Mouse (Mus musculus): ENCODE results near the gene Drg1.
A peak's percentile ranks its signal among the peaks of the same experiment; 100 is the strongest.
"Not testable (repeated sequence)": the region's sequence is repeated elsewhere in the genome, so short reads cannot be mapped to it uniquely, and the experiment has no call there.

Gene Drg1

DNA sequence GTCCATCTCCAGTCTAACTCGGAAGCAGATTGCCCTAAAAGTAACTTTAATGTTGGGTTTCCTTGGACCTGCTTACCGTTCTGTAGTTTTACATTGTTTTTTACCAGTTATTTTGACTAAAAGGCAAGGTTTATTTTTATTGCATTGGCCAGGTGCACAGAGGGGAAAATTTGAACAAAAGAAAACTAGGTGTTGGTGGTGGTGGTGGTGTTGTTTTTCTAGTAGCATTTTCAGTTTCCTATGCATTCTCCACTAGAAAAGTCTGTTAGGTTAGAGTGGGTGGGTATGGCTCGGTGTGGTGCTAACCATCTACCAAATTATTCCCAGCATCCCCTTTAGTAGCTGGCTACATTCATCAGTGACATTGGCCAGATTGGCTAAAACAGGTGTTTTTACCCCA is 59.4 kb downstream of the Drg1 start:
- DNase-seq, result peak; percentile 57

DNA sequence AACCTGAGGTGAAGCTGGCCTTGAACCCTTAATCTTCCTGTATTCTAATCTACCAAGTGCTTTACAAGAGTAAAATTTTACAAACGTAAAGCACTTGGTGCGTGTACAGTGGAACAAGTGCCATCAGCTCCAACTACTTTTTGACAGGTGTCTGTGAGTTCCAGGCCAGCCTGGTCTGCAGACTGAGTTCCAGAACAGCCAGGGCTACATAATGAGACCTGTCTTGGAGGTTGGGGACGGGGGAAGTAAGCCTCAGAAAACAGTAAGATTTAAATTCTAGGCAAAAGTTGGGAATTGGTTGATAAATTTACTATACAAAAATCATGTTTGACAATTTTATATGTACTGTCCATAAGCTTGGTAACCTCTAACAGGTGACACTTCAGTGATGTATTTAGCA is 61.0 kb downstream of the Drg1 start:
- DNase-seq, result peak; percentile 63

DNA sequence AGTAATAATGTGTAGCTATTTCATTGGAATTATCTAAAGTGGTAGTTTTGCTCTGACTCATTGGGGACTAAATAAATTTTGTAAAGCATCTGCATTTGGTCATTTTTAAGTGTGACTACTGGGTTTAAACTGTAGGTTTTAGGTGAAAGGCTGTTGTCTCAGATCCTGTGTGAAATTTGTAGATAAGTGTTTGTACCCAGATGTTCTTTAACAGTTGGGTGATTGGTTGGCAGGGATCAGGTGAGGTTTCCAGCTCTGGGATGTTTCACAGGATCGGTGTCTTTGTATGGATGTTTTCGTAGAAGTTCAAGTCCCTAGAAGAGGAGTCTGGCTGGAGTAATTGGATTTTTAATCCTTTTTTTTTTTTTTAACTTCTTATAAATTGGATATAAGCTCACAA is 62.4 kb downstream of the Drg1 start:
- peak; percentile 14 for DNase-seq

DNA sequence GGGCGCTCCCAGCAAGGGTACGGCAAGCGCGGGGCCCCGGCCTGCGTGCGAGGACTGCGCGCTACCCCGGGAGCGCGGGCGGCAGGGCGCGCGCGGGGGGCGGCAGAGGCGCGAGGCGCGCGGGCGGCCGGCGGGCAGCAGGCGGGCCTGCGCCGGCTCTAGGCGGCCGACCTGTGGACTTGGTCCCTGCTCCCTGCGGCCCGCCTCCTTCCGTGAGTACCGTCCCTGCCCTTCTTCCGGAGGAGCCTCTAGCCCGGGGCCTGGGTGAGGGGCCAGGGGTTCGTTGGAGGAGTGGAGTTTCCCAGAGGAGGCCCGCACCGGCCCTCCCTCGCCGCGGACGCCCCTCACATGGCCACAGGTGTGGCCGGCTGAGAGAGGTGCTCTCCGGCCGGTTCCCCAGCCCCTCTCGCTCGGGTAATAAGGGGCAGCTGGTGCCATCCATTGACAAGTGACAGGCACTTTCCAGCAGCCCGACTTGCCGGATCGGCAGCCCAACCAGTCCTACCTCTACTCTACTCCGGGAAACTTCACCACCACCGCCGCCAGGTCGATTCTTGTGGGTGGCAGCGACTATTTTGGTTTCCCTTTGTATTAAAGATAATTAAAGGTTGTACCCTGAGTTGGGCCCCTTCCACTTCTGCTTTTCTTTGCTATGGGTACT is 63.3 kb downstream of the Drg1 start:
- peak; percentile 97 for DNase-seq

DNA sequence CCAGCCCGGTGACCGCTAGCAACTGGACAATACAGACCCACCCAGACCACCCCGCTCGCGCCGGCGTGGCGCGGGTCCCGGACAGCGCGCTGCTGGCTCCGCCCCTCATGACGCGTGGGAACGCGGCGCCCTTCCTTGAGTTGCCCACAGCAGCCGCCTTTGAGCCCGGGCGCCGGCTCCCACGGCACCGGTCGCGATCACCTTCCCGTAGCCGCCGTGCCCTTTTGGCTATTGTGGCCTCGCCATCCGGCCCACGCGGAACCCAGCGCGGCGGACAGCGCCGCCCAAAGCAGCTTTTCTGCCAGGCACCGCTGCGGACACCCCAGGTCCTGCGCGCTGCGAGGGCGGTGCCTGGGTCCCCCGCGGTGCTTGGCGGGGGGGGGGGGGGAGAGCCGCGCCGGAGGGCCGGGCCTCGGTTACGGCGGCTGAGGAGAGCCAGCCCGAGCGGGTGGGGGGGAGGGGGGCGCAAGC is 63.9 kb downstream of the Drg1 start, which contains the start of gene Eif4enif1:
Gene Eif4enif1 (plus strand): TSS at position 162 of the 471 bp plus-strand sequence.
- DNase-seq, result peak; percentile 99

DNA sequence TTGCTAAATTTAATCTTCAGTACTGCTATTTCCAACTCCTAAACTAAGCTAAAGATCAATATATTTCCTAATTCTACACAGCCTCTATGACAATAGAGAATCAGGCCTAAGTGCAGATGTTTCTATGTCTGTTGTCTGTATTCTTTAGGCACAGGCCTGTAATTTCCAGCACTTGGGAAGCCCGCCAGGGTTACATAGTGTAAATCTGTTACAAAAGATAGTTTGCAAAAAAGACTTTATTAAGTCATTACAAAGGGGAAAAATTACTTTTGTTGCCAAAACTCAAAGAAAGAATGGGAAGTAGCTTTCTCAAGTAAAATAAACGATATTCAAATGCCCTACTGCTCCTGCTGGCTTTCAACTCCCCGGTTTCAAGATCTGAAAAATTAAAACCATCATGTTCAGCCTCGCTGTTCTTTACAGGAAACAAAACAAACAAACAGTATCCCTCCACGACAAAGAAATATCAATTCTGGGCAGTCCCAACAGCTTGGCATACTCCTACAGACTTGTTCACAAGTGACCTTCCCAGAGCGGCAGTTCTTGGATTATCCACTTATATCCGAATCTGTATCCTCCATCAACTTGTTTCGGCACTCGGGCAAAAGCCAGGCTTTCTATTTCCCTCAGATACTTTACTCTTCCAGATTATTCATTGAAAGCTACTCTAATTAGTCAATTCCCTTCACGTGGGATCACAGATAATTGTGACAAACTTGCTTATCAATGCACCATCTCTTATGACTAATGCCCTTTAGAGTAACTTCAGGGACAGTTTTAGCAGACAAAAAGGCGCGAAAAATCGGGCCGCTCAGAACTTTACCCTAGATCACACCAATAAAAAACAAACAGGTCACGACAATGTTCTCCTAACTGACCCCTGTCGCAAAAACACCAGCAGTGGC is 64.6 kb downstream of the Drg1 start:
- DNase-seq, result peak; percentile 83

DNA sequence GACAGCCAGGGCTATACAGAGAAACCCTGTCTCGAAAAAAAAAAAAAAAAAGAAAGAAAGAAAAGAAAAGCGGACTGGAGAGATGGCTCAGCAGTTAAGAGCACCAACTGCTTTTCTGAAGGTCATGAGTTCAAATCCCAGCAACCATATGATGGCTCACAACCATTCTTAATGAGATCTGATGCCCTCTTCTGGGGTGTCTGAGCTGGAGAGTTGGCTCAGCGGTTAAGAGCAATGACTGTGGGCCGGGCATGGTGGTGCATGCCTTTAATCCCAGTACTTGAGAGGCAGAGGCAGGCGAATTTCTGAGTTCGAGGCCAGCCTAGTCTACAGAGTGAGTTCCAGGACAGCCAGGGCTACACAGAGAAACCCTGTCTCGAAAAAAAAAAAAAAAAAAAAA is 65.6 kb downstream of the Drg1 start:
- peak; percentile 80 for DNase-seq

DNA sequence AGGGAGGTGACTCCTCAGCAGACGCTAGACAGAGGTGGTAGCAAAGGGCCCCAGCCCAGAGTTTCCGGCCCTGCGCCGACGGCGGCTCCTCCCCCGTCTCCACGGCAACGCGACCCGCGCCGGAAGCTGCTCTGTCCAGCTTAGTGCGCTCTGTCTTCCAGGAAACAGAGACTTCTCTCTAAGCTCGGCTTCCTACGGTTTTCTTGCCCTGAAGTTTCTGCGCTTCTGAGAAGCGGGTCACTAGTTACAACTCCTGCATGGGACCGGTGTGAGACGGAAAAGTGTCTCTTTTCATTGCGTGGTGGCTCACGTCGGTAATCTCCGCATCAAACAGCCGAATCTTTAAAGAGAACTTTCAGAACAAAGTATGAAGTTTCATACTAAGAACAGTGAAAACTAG is 72.9 kb downstream of the Drg1 start, which contains the start of gene Sfi1:
Gene Sfi1 (minus strand): TSS at position 101 of the 400 bp plus-strand sequence.
- no peak for DNase-seq

DNA sequence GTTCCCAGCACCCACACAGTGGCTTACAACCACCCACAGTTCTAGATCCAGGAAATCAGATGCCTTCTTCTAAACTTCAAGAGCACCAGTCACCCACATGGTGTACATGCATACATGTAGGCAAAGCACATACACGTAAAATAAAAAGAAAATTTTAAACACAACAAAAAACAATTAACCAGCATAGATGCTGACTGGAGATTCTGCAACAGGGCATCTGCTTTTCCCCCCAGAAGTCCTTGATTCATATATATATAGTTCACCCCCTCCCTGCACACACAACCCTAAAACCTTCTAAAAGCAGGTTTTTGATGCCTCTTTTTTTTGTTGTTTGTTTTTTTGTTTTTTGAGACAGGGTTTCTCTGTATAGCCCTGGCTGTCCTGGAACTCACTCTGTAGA is 83.5 kb downstream of the Drg1 start:
- DNase-seq, result peak; percentile 86

DNA sequence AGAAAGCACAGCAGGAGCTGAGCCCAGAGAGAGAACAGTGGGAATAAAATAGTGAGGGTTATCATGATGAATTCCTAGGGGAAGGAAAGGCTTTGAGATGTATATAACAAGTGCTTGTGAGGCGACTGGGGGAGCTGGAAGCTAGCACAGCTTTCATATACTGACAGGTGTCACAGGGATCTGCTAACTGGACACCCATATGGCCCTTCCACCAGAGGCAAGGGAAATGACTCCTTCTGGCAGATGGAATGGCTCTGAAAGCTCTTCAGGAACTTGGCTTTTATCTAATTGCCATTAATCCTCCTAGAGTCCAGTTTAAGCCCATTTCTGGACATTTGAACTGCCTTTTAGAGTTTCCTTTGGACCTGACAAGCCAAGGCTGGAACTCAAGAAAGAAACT is 84.2 kb downstream of the Drg1 start:
- DNase-seq, result not testable (repeated sequence)

DNA sequence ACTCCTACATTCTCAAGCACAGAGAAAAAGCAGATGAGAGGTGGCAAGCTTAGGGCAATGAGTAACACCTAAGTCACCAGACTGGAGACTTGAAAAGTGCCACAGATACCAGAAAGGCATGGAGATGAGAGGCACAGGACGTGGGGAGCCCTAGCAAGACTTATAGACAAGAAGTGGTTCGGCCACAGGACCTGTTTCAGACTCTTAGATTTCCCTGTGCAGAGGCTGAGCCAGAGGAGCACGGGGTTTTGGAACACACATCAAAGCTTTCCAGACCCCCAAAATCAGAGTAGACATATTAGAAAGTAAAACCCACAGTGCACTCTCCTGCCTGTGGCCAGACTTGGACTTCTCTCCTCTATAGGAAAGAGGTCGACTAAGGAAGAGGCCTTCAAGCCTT is 85.0 kb downstream of the Drg1 start:
- DNase-seq, result peak; percentile 99

DNA sequence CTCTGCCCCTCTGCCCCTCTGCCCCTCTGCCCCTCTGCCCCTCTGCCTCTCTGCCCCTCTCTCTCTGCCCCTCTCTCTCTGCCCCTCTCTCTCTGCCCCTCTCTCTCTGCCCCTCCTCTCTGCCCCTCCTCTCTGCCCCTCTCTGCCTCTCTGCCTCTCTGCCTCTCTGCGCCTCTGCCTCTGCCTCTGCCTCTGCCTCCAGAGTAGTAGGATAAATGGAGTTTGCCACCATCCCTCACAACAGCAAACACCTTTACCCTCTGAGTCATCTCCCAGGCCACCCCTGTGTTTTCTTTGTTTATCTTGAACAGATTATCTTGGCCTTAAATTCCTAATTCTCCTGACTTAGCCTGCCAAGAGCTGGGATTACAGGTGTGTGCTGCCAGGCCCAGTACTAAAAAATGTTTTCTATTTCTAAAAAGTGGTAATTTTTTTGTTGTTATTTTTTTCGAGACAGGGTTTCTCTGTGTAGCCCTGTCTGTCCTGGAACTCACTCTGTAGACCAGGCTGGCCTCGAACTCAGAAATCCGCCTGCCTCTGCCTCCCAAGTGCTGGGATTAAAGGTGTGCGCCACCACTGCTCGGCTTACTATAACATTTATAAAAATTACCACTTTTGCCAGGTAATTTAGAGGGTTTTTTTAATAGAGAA is 85.6 kb downstream of the Drg1 start:
- peak; percentile 90 for DNase-seq

DNA sequence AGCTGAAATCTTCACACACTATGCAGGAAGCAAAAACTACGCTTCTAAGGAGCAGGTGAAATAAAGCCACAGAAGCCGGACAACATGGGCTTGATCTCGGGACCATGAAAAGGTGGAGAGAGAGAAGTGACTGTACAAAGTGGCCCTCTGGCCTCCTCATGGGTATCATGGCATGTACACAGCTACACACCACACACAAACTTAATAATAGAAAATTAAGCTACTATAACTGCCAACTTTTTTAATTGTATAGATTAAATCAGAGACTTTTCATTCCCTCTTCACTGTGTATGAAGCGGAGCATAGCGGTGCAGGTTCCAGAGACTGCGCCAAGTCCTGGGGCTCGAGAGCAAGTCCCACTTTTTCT is 86.5 kb downstream of the Drg1 start:
- peak; percentile 97 for DNase-seq

DNA sequence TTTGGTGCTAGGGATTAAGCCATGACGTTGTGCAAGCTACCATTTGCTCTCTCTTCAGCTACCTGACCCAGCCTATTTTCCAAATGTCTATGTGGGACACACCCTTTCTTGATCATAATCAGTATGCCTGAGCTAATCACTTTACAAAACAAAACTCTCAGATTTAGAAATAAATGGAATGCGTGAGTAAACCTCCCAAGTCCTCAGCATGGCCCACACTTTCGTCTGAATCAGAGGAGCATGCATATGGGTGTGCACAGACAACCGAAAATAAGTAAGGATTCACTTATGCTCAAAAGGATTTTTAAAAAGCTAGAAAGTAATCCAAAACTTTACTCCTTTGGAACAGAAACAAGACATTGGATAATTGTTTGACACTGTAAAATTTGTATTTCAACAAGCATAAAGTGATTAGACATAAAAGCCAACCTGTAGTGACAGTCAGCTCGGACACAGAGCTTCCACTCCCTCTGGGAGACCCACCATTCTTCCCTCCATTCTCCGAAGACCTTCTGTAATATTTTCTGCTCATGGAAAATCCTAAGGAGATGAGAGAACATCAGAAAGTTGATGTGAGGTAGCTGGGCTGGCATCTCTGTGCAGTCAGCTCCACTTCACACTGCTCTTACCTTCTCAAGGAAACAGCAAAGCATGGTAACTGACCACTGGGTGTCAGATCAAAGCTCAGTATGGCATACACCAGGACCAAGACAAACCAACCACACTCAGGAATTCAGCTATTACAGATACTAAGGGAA is 87.1 kb downstream of the Drg1 start:
- peak; percentile 97 for DNase-seq

DNA sequence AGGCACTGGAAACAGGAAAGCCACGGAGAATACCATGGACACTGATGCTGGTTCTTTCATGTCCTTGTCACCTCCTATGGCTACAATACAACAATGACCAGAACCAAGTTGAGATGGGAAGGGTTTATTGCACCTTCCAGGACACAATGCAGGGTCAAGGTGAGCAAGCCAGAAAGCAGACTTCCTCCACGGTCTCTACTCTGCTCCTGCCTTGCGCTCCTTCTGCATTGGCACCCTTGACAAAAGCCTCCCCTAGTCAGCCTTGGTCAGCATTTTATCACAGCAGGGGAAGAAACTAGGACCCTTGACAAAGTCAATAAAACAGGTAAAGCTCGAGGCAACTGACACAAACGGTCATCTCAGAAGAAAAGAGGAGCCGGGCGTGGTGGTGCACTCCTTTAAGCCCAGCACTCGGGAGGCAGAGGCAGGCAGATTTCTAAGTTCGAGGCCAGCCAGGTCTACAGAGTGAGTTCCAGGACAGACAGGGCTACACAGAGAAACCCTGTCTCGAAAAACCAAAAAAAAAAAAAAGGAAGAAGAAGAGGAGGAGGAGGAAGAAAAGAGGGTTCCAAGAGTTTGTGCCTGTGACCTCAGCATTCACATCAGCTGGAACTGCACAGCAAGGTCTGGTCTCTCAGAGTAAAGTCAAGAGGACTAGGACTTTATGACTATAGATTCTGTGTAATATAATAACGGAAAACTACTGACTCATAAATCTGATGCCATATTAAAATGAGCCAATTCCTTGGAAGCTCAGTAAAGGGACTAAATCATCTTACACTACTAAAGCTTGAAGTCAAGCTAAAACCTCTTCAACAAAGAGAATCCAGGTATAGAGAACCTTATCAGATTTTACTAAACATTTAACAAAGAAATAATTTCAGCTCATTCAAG is 92.5 kb downstream of the Drg1 start:
- DNase-seq, result peak; percentile 99

DNA sequence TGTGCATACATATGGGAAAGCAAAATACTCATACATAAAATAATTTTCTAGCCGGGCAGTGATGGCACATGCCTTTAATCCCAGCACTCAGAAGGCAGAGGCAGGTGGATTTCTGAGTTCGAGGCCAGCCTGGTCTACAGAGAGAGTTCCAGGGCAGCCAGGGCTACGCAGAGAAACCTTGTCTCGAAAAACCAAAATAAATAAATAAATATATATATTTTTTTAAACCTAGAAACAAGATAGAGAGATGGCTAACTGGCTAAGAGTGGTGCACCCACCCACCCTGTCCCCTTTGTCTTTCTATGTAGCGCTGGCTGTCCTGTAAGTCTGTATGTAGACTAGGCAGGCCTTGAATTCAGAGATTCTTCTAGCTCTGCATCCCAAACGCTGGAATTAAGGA is 93.7 kb downstream of the Drg1 start:
- DNase-seq, result peak; percentile 92

DNA sequence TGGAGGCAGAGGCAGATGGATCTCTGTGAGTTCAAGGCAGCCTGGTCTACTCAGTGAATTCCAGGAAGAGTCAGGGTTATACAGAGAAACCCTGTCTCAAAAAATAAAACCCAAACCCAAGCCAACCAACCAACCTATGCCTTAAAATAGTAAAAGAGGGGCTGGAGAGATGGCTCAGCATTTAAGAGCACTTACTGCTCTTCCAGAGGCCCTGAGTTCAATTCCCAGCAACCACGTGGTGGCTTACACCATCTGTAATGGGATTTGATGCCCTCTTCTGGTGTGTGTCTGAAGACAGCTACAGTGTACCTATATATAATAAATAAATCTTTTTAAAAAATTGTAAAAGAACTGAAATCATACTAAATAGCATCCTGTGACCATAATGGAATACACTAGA is 94.3 kb downstream of the Drg1 start:
- peak; percentile 98 for DNase-seq

DNA sequence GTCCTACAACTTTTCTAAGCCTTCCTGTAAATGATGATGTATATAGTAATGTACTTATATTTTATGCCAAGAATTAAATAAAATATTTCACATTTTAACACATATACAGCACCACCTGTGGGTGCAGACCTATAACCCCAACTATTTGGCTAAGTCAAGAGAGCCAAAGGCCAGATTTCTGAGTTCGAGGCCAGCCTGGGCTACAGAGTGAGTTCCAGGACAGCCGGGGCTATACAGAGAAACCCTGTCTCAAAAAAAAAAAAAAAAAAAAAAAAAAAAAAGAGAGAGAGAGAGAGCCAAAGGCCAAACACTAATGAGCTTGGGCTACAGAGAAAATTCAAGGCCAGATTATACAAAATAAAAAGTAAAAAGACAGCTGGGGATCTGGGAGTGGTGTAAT is 97.2 kb downstream of the Drg1 start:
- DNase-seq, result peak; percentile 98

DNA sequence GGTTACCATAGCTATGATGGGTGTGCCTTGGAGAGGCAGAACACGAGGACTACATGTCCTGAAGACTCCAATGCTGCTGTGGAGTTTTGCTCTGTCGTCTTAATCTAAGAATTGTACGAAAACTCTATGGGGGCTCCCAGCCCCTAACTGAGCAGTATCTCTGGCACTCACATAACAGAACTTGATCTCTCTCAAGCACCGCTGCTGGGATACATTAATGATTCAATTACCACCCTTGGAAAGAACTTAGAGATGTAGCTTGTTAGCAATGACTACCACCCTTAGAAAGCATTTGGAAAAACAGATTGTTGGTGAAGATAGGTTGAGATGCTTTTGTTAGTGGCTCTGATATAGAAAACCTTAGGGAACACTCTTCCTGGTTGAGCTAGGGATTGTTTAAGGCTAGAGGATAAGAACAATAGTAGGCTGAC is 98.6 kb downstream of the Drg1 start:
- peak; percentile 98 for DNase-seq

DNA sequence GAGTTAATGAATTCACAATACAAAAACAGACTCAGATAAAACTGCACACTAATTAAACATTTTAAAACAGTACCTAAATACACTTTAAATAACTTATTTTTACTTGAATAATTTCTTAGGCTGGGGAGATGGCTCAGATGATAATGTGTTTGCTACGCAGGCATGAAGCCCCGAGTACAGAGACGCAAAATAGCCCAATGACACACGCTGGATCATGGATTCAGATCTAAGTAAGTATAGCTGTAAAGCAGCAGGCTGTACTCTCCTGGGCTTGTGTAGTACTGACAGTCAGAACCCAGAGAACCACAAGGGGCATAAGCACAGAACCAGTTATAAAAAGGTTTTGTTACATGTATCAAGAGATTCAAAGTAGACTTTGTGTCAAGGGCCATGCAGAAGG is 99.1 kb downstream of the Drg1 start:
- peak; percentile 90 for DNase-seq

DNA sequence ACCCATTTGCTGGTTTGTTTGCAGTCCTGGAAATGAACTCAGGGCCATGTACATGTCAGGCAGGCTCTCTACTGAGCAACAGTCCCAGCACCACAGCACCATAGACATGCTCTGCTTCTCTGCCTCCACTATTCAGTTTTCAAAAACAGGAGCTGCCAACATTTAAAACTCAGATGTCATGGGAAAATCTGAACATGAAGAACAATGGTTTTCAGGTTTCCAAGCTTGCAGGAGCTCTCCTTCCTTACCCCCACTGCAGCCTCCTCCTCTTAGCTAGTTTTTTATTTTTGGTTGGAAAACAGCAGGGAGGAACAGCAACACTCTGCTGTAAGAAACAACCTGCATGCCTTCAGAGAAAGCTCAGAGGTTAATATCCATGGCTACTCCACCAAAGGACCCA is 99.9 kb downstream of the Drg1 start:
- DNase-seq, result peak; percentile 92

Data from heart, adult 11 months (tissue).